Mouse (Mus musculus) T-helper 2 cell (primary cell): ENCODE measurements at regions not wholly inside any gene's neighbourhood (a gene's known extent, or its start where the extent isn't known, plus 50 kb on each side); places are given as distances from the start of the nearest gene placed in this dataset.

Experiments
- in situ Hi-C: fragments of 300-600 bp; cut with MboI, MseI; formaldehyde crosslinking; loops from one replicate; pipeline ENCODE4 v1.15.1; 2025; ENCODE audit warnings: high pct_unique_total_duplicates

DNA sequence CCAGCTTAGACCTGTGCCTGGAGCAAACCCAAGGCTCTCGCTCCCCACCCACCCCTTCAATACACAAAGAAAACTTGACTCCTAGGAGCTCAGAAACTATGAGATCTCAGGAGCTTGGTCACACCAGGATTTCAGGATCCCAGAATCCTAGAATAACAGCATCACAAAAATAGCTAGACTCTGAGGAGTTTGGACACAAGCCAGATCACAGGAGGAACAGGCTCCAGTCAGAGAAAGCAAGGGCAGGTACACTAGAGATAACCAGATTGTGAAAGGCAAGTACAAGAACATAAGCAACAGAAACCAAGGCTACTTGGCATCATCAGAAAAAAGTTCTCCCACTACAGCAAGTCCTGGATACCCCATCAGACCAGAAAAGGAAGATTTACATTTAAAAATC, 221.5 kb downstream of the Epha7 start:
- in situ Hi-C loops = no loop called here

DNA sequence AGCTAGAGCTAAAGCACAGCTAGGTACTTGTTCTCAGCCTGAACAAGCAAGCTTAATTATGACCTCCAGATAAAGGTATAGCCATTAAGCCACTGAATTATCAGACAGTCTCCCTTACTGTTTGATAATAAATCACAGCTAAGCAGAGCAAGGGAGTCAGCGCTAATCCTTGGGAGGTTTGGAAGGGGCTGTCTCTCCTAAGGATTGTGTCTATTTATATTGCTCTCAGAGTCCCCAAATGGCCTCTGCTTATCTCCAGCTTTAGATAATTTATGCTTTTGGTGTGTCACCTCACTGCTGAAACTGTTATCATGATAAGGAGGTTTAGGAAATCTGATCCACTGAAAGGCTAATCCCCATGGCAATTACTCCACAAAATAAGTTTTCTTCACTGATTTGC, 227.1 kb downstream of the Epha7 start:
- in situ Hi-C loops = no loop called here

DNA sequence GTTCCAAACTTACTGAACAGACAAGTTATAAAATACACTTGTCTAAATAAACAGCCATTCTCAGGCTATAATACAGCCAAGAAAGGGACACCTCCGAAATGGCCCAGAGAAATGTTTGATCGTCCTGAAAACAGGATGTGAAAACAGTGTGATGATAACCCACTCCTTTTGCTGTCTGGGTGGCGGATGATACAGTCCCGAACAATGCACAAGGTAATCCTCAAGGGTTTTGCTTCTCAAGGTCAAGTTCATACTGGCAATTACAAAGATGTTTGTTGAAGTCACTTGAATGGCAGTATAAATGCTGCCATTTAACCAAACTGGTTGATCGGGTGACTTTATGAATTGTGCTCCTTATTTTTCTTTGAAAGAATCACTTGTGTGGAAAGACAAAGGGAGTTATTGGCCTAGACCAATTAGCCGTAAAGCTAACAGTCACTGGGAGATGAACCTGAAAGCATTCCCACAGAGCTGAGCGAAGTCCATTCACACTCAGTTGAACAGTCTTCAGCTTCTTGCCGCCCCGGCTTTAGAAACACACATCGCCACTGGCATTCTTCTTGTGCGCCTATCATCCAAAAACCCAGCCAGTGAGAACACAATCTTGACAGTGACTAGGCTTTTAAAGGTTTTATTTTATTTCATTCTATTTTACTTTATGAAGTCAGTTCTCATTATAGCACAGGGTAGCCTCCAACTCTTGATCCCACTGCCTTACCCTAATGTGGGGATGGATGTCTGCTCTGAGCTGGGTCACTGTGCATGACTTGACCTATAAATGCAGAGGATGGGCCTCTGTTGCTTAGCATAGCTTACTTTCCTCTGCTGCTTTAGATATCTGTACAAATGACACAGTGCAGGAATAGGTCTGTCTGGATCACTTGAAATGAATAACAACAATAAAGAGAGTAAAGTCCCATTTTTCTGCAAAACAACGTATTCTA, 256.0 kb downstream of the Epha7 start:
- in situ Hi-C loops = no loop called here

DNA sequence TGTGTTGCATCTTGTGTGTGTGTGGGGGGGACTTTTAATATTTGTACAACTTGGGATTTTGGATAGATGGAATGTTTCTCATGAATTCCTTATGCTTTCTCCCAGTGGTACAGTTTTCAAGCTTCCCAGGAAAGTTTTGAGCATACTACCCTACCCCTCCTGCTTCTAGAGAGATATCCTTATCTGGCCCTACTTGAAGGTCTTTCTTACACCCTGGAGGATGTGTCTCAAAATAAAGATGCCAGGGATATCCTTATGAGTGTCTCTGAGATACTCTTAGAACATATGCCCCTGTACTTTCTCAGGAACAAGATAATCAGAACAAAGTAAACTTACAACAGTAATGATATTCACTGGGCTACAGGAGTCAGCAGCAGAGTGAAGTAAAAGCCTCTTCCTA, 261.3 kb downstream of the Epha7 start:
- in situ Hi-C loops = no loop called here

DNA sequence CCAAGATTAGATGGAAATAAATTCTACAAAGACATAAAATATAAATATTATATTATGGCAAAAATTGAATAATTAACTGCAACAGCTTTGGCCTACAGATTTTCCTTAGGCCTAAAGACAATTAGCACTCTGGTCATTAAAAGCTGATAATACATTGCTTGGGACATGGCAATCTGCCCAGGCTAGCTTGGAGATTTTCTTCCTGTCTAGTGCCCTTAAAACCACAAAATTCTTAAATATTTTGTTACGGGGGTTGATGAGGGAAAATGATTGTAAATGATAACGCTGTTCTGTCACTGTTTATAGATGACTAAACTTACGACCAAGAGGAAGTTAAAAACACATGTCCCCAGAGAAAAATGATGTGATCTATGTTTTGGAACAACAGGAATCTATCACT, 261.9 kb downstream of the Epha7 start:
- in situ Hi-C loops = no loop called here

DNA sequence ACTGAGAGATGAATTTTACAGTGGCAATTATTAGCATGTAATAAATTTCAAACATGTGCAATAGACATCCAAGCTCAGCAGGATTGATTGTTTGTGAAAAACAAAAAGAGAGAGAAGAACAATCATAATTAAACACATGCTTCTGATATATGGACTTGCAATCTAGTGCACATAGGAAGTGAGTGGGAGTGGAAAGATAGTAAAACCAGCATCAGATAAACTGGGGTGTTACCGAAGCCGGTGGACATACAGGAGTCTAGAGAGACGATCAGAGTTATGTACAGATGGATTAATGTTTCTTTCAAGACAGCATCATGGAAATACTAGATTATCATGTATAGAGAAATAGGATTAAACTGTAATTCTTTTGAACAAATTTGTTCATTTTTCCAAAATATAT, 263.8 kb downstream of the Epha7 start:
- in situ Hi-C loops = no loop called here

DNA sequence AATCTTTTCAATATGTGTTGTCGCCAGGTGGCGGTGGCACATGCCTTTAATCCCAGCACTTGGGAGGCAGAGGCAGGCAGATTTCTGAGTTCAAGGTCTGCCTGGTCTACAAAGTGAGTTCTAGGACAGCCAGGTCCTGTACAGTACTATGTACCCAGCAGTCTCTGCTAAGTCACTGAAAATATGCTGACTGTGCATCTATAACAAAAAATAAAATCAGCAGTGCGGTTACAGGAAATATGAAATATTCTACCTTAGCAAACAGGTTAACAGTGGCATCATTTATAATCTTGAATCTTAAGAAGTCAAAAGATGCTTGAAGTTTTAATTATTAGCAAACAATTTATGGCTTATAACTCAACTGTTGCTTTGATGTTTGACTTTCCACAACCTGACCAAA, 265.5 kb downstream of the Epha7 start:
- in situ Hi-C loops = no loop called here

DNA sequence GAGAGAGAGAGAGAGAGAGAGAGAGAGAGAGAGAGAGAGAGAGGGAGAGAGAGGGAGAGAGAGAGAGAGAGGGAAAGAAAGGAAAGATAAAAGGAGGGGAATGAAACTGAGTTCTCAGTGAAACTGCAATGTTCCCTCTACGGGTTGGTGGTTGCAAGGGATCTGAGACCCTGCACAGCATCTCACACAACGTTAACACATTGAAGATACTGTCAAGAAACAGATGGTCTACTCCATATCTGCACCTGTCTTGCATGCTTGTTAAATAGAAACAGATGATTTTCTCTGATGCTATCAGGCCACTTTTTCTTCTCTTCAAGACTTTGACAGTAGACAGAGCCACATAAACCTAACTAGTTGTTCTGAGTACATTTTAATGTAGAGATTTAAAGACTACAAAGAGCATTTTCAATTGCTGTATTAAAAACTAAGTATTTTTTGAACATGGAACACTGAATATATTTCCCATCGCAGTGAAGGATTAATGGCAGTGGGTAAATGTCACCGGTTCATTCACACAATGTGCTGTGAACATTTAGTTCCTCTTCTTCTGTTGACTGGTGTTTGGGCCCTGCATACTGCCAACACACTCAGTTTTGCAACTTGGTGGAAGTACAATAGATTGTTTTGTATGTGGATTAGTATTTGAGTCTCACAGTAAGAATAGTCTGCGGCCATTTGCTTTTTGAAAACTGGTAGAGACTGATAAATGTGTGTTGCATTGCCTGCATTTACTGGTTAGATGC, 270.8 kb downstream of the Epha7 start:
- in situ Hi-C loops = no loop called here

DNA sequence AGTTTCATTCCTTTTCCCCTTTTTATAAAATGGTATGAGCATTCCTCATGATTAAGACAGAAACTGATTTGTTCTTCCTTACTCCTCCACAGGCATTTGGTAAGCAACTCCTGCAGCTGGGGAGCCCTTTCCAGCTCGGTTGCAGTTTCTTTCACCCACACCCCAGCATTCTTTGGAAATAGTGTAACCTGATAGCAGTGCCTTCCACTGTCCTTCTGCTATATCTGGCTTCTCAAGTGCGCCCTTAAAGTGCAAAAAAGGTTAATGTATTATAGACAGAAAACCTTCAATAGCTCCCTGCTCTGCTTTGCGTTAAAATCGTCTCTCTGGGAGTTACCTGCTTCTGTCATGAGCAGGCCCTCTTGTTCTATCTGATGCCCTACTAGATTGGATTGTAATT, 278.0 kb downstream of the Epha7 start:
- in situ Hi-C loops = no loop called here

DNA sequence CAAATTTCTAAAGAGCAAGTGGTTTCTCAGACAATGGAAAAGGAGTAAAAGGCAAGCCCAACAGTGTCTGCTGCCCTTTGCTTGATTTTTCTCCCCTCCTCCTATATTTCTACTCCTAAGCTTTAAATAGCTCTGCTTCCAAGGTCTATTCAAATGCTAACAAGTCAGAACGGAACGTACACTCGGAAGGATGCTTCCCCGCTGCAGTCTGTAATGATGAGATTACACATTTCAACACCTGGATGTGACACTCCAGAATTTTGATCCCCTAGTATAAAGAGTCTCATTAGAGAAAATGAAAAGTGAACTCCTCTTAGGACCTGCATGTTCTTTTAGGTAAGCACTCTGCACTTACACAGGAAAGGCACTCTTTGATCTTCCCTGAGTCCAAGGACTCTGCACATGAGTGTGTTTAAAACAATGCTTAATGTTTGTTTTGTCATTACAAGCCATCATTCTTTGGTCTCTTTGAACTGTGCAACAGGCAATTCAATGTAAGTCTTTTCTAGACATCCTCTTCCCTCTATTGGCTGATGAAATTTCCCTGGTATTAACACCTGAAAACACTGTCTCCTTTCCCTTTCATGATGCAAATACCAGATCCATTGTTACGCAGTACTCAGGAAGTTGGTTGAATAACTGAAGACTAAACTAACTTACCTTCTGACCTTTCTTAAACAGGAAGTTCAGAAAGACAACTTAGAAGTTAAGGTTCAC, 278.7 kb downstream of the Epha7 start:
- in situ Hi-C loops = no loop called here

DNA sequence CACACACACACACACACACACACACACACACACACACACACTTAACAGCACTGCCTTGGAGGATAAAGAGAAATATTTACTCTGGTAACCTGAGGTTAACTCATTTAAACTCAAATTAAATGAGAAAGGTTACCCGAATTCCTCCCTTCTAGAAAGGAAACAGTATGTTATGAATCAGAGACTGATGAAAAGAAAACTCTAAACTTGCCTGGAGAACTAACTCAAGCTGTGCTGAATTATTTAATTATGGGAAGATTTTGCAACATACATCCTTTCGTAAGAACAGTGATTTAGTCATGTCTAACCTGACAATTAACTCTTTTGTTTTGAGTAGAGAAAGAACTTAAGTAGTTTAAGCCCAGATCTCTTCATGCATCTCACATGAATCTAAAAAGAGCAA, 289.4 kb downstream of the Epha7 start:
- in situ Hi-C loops = no loop called here

DNA sequence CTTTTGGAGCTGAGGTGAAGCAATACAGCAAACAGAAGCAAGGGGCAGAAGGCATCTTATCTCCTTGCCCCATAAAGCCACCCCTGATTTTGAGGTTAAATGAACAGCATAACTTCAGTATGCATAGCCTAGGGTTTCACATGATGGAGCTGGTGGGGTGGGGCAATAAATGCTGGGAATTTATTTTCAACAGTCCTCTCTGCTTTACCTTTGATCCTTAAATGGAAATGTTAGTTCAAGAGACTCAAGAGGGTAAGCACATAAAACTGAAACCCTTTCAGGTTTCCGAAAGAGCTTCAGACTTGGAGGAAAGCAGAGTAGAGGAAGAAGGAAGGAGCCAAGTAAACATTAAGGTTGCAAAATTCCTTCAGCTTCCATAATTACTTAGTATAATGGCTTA, 290.5 kb downstream of the Epha7 start:
- in situ Hi-C loops = no loop called here

DNA sequence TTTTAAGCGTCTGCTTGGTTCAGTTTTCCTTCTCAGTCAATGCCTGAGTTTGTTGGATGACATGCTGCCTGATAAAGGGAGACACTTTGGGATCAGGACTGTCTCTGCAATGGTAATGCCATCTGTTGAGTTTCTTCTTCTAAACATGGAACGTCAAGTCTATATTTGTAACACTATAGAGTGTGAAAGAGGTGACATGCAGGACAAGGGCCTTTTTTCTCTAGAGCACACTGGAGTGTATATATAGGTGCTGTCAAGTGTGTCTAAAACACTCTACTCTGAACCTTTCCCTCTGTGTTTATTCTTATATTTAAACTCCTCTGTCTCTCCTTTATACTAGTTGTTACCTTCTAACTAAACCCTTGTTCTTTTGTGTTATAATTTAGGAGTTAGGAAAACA, 299.6 kb downstream of the Epha7 start:
- in situ Hi-C loops = no loop called here

DNA sequence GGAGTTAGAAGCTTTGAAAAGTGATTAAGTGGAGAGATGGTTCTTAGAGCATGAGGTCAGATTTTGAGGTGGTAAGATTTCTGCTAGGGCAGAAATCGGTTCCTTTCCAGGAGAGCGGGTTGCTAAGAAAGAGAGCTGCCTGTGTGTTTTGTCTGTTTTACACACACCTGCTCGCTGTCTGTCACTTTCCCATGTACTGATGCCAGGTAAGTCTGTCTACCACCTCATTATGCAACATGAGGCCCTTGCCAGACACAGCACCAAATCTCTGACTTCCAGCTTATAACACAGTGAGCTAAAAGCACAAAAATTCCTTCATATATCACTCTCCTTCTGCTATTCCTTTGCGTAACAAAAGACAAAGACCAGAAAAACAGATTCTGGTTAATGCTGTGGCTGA, 304.1 kb downstream of the Epha7 start:
- in situ Hi-C loops = no loop called here

DNA sequence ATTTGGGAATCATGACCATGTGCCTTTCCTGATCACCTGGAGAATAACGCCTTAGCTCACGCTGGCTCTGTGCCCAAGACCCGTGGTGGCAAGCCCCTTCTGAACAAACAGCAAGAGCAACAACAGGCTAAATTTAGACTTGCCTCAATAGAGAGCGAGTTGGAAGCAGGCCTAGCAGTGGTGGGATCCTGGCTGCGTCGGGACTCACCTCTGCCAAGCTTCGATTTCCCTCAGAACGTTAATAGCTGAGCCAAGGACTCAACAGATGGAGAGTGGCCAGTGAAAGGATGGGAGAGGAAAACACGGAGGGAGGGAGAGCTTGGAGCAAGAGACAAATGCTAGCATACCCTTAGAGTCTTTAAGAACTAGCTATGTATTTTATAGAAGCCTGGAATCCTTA, 305.0 kb downstream of the Epha7 start:
- in situ Hi-C loops = no loop called here

DNA sequence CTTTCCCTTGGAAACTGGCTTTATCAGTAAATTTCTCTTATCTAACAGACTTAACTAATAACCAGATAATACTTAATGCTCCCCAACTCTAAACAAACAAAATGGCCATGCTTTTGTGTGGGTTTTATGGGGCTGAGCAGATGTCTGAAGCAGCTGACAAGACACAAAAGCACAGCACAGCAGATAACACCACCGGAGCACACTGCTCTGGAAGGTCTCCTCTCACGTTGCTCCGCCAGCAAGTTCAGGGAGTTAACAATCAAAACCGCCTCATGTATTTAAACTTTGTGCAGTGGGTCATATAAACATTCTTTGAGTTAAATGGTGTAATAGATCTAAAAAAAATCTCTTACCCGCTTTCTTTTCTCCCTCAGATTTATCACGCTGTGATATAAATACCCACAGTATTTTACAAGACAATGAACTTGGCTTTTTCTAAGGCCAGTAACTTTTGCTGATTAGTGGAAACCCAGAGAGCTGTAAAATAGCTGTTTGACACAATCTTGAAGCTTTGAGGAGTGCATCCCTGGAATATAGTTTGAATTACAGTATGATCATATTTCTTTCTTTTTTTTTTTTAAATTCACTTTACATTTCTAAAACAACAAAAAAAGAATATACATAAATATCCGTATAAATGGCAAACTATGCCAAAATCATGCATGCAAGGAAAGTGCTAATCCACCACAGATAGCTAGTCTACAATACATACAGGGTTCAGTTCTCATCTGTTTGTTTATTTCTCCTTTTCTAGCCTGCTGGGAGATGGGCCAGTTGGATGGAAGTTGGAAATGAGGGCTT, 305.9 kb downstream of the Epha7 start:
- in situ Hi-C loops = no loop called here

DNA sequence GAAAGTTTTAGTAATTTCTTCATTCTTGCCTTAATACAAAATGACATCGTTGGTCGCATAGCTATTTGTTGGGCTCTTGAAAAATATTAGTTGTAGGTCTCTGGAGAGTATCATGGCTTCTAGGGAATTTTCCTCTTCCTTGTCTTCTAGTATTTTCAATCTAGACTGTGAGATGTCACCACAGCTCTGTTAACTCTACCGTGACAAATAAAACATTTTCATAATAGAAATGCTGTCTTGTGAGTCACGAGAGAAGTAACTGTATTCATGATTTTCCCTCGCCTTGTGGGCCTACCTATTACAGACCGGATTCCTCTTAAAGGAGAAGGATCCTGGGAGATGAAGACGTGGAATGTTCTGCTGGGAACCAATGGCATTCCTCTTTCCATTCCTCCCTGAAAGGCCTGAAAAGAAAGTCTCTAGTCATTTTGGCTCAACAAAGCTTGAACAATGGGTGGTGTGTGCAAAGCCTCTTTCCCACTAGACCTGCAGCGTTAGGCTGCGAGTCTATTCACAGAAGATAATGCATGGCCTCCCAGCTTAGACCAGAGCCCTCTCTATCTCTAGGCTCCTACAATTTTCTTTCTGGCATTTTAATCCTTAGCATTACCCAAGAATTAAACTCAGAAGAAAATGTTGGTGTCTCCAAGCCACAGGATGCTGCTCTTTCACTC, 306.7 kb downstream of the Epha7 start:
- in situ Hi-C loops = no loop called here

DNA sequence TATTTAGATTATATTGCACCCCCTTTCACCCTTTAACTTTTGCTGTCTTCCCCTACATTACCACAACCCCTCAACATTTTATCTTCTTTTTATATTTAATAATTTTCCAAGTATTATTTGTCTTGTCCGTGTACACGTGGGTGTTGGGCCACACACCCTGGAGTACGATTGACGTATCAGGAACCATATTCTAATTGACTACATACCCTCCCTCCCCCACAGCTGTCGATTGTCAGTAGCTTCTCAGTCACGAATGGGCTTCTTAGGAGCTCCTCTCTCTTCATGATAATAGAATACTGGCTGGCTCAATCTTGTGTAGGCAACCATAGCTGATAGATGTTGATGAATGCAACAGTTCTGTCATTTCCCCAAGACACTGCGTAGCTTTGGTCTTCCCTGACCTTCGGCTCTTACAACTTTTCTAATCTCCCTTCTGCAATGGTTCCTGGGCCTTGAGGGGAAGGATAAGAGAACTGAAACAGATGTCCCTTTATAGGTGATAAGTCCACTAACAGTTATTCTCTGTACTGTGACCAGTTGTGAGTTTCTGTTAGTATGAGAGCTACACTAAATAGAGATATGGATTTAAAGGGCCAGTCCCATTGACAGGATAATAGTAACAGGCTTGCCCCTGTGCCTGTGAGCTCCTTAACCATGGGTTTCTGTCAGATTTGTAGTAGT, 310.9 kb downstream of the Epha7 start:
- in situ Hi-C loops = no loop called here

DNA sequence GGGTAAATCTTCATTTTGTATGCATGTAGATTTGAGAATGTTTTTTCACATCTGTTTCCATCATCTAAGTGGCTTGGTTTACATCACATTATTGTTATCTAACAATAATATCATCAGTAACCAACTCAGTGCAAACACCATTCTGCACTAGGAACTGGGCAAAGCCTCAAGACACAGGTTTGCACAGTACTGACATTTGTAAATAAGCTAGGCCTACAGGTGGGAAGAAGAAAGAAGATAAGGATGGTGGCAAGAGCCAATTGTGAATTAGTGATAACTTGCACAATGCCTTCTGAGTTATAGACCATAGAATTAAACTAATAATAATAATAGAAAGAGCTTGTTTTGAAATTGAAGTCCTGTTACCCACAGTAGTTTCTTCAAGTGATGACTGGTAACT, 317.6 kb downstream of the Epha7 start:
- in situ Hi-C loops = no loop called here
